Mouse (Mus musculus) intestine, postnatal 0 days (tissue): ENCODE data around the gene Bax. TPM values are rescaled to one million over a fixed set of nuclear protein-coding genes. Genes with fewer than 3 reads are reported as not detected.

Source experiments
- ATAC-seq: fragments of 200-750 bp; cut with Nextera tagmentation; 2 replicates; pipeline ENCODE4 v1.8.0; 2017; ENCODE audit warnings: mild to moderate bottlenecking, moderate TSS enrichment, moderate library complexity
- H3K27ac ChIP-seq: fragments of 300-500 bp; sonication (generic); 2 replicates; pipeline ENCODE4 v1.5.1; 2014; ENCODE audit warnings: mild to moderate bottlenecking, low read depth, low read length, moderate library complexity
- H3K27me3 ChIP-seq: fragments of 300-500 bp; sonication (generic); replicated peaks from 2 replicates; pipeline ENCODE4 v1.6.1; 2014; ENCODE audit warnings: low read length, mixed read lengths; ENCODE audit not compliant: control insufficient read depth, insufficient read depth
- H3K36me3 ChIP-seq: fragments of 300-500 bp; sonication (generic); 2 replicates; pipeline ENCODE4 v1.6.1; 2014; ENCODE audit warnings: mild to moderate bottlenecking, moderate library complexity; ENCODE audit not compliant: control insufficient read depth, insufficient read depth
- H3K4me1 ChIP-seq: fragments of 300-500 bp; sonication (generic); replicated peaks from 2 replicates; pipeline ENCODE4 v1.6.1; 2014; ENCODE audit warnings: antibody characterized with exemption, low read length, mixed read lengths; ENCODE audit not compliant: control insufficient read depth, insufficient read depth
- H3K4me2 ChIP-seq: fragments of 300-500 bp; sonication (generic); replicated peaks from 2 replicates; pipeline ENCODE4 v1.6.1; 2014; ENCODE audit warnings: low read depth, mild to moderate bottlenecking, moderate library complexity
- H3K4me3 ChIP-seq: fragments of 300-500 bp; sonication (generic); 2 replicates; pipeline ENCODE4 v1.5.1; 2014; ENCODE audit warnings: low read depth, low read length
- H3K9ac ChIP-seq: fragments of 300-500 bp; sonication (generic); 2 replicates; pipeline ENCODE4 v1.6.1; 2014; ENCODE audit warnings: mild to moderate bottlenecking, low read depth, low read length
- H3K9me3 ChIP-seq: fragments of 300-500 bp; sonication (generic); 2 replicates; pipeline ENCODE4 v1.6.1; 2016; ENCODE audit warnings: mixed run types; ENCODE audit not compliant: control insufficient read depth
- CTCF ChIP-seq: sonication (generic); IDR thresholded peaks from 2 replicates; pipeline ENCODE4 v1.5.1; 2016; ENCODE audit warnings: low read depth, mild to moderate bottlenecking, control low read depth, antibody characterized with exemption, moderate library complexity
- WGBS: fragments of 180-500 bp; shearing (Covaris S2); extraction: QIAGEN DNeasy Blood & Tissue Kit; methylation state at CpG from one replicate; pipeline ENCODE4 v1.1.7; 2014; 5-methylcytosine and 5-hydroxymethylcytosine counted together
- polyA plus RNA-seq: library from polyadenylated mRNA; unstranded; fragments of >200 nt; fragmentation: Nextera tagmentation; extraction: Ambion mirVana; gene quantifications from 2 replicates; pipeline ENCODE4 v1.2.1, GENCODE M21; 2015

Bax gene
- polyA plus RNA-seq, 1 experiment from 2014 or later = 180 TPM

DNA sequence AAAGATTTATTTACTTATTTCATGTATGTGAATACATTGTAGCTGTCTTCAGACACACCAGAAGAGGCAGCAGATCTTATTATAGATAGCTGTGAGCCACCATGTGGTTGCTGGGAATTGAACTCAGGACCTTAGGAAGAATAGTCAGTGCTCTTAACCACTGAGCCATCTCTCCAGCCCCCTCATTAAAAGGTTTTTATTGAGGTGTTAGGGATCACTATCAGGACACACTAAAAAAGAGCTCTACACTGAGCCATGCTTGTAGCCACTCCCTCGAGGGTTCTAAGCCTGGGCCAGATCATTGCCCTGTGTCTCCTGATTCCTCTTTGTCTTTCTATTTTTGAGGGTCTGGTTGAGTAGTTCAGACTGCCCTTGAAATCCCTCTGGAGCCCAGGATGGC lies 9.8 kb upstream of the Bax start:
- Histone ChIP-seq H3K9me3 (no peaks in the 10 kb centered on the region), H3K4me1 (no peaks in the 10 kb centered on the region), H3K4me2 (no peak overlapping the region), H3K4me3 (no peak overlapping the region), H3K27ac (no peak overlapping the region), H3K27me3 (no peaks in the 10 kb centered on the region), H3K36me3 (no peaks in the 10 kb centered on the region), H3K9ac (no peak overlapping the region)
- WGBS = 49% methylated on average over 1 of the region's 1 CpGs
- ATAC-seq = no peak
- TF ChIP-seq CTCF = no peak

DNA sequence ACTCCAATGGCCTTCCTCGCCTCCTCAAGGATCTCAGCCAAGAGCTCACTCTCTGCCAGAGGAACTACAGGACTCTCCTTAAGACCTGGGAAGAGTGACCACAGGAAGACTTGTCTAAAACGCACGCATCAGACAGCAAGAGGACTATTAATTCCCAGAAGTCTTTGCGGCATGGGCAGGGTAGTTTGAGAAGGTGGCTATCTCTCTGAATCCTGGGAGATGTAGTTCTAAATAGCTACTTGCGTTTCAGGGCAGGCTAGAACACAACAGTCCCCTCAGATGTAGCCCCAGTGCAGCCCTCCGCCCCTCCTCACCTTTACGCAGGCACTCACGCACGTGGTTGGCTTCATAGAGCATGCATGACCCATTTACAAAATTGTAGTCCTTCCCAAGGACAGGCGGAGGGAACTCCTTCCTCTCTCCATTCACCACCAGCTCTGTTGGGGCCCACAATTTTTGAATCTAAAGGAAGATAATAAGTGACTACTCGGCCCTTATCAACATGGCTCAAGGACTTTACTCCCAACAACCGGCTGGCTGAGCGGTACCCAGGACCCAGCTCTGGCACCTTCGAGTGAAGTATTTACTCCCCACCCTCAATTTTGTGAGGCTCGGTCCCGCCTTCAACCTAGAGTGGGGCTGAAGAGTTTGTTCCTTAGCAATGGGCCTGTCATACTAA lies 8.7 kb upstream of the Bax start:
- Histone ChIP-seq H3K36me3 (no peaks in the 10 kb centered on the region), H3K9ac (no peak overlapping the region), H3K4me3 (peak overlapping the region; percentile 17), H3K27me3 (no peaks in the 10 kb centered on the region), H3K27ac (peak overlapping the region; percentile 69; the same call in 1 of the 2 replicates), H3K4me2 (peak overlapping the region; percentile 59), H3K4me1 (no peaks in the 10 kb centered on the region), H3K9me3 (no peaks in the 10 kb centered on the region)
- 32% methylated on average over 16 of the region's 16 CpGs for WGBS
- no peak for TF ChIP-seq CTCF
- peak; percentile 69 for ATAC-seq

DNA sequence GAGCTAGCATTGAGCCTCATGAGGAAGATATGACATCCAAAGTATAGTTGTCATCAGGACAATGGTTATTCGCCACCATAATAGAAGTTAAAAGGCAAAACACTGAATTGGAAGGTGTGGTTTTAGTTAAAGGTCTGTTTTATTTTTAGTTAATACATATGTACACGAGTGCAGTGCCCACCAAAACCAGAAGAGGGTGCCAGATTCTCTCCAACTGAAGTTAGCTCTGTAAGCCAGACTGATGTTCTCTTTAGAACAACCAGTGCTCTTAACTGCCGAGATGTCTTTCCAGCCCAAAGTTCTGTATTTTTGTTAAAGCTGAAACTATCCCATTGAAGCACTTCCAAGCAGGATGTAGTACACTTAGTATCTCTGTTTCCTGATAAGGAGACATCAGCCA lies 4.2 kb upstream of the Bax start:
- no peak overlapping the region for H3K9ac ChIP-seq
- H3K9me3 ChIP-seq = no peaks in the 10 kb centered on the region
- H3K27ac ChIP-seq = no peak overlapping the region
- no peak overlapping the region for H3K4me2 ChIP-seq
- H3K4me1 ChIP-seq = 0 out of 2 replicates have a peak, but pooled peaks cover 2% of the 10 kb centered on the region
- peak; percentile 89 for TF ChIP-seq CTCF
- no peak overlapping the region for H3K4me3 ChIP-seq
- H3K36me3 ChIP-seq = no peaks in the 10 kb centered on the region
- no peak for ATAC-seq
- 6% methylated on average over 3 of the region's 3 CpGs for WGBS
- no peaks in the 10 kb centered on the region for H3K27me3 ChIP-seq

- peak overlapping the region; percentile 93 for H3K4me2 ChIP-seq
- peaks cover 21% of the 10 kb centered on the region for H3K36me3 ChIP-seq
- 0 out of 2 replicates have a peak, but pooled peaks cover 4% of the 10 kb centered on the region for H3K4me1 ChIP-seq
- peak overlapping the region; percentile 73 for H3K9ac ChIP-seq
- no peak for TF ChIP-seq CTCF
- H3K27me3 ChIP-seq = no peaks in the 10 kb centered on the region
- no peaks in the 10 kb centered on the region for H3K9me3 ChIP-seq
- H3K4me3 ChIP-seq = peak overlapping the region; percentile 87
- 29% methylated on average over 7 of the region's 7 CpGs for whole genome bisulfite sequencing
- peak; percentile 20 for ATAC-seq
- no peak overlapping the region for H3K27ac ChIP-seq
These were observed 482 bp upstream of the Bax start for GRCm38 (mm10) chr7:45467090-45467670.

GRCm38 (mm10) chr7:45465549-45465948 lies 1.1 kb downstream of the Bax start:
- H3K27me3 ChIP-seq = no peaks in the 10 kb centered on the region
- peak overlapping the region; percentile 93 for H3K4me2 ChIP-seq
- H3K4me3 ChIP-seq = peak overlapping the region; percentile 87
- WGBS = 71% methylated on average over 9 of the region's 9 CpGs
- ATAC-seq = no peak
- 0 out of 2 replicates have a peak overlapping the region, but pooled peaks have one; percentile 37 for H3K27ac ChIP-seq
- peaks cover 21% of the 10 kb centered on the region for H3K36me3 ChIP-seq
- peak overlapping the region; percentile 73 for H3K9ac ChIP-seq
- no peaks in the 10 kb centered on the region for H3K9me3 ChIP-seq
- H3K4me1 ChIP-seq = 0 out of 2 replicates have a peak, but pooled peaks cover 9% of the 10 kb centered on the region
- peak; percentile 58 for TF ChIP-seq CTCF

DNA sequence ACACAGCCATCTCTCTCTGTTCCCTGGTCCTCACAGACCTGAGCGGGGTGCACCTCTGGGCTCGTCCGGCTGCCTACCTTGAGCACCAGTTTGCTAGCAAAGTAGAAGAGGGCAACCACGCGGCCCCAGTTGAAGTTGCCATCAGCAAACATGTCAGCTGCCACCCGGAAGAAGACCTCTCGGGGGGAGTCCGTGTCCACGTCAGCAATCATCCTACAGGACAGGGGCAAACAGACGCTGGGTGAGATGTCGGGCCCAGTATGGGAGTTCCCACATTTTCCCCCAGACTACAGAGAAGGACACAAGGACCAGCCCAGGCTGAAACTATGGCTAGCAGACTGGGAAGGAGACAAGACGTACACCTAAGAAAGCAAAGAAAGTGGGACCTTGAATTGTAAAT lies 1.6 kb downstream of the Bax start:
- no peak overlapping the region for H3K4me3 ChIP-seq
- WGBS = 88% methylated on average over 12 of the region's 12 CpGs

More for the DNA sequence above, 1.6 kb downstream of the Bax start:
- Histone ChIP-seq H3K4me1 (0 out of 2 replicates have a peak, but pooled peaks cover 13% of the 10 kb centered on the region), H3K9ac (no peak overlapping the region), H3K27me3 (no peaks in the 10 kb centered on the region), H3K4me2 (peak overlapping the region; percentile 93; the same call in 1 of the 2 replicates), H3K9me3 (no peaks in the 10 kb centered on the region), H3K27ac (no peak overlapping the region), H3K36me3 (peaks cover 21% of the 10 kb centered on the region)
- ATAC-seq = no peak
- no peak for TF ChIP-seq CTCF
